Mouse (Mus musculus) embryonic fibroblast, embryonic 13.5 days (primary cell): ENCODE results near the gene Polr3g. TPM values are rescaled to one million over a fixed set of nuclear protein-coding genes. Genes with fewer than 3 reads are reported as not detected.
"Not testable (repeated sequence)": the region's sequence is repeated elsewhere in the genome, so short reads cannot be mapped to it uniquely, and the experiment has no call there.

ENCODE experiments used
- H3K27ac ChIP-seq: 2 replicates; pipeline ENCODE4 v1.5.1; 2012; ENCODE audit warnings: low read length, control low read depth, inconsistent platforms; ENCODE audit not compliant: insufficient read depth
- H3K4me1 ChIP-seq: 2 replicates; pipeline ENCODE4 v1.6.1; 2011; ENCODE audit warnings: low read length; ENCODE audit not compliant: control insufficient read depth, insufficient read depth
- H3K4me3 ChIP-seq: 2 replicates; pipeline ENCODE4 v1.5.1; 2011; ENCODE audit warnings: mild to moderate bottlenecking, control low read depth, low read length; ENCODE audit not compliant: insufficient read depth
- CTCF ChIP-seq: IDR thresholded peaks from 2 replicates; pipeline ENCODE4 v1.5.1; 2011; ENCODE audit warnings: mild to moderate bottlenecking, control low read depth, low read length, moderate library complexity, borderline replicate concordance; ENCODE audit not compliant: insufficient read depth
- POLR2A ChIP-seq: IDR thresholded peaks from 2 replicates; pipeline ENCODE4 v1.6.1; 2011; ENCODE audit warnings: low read depth, mild to moderate bottlenecking, control low read depth, low read length, moderate library complexity
- polyA plus RNA-seq: library from polyadenylated mRNA; stranded (reverse); fragments of >200 nt; gene quantifications from 2 replicates; pipeline ENCODE4 v1.2.4, GENCODE M21; 2011; ENCODE audit warnings: low read depth; ENCODE audit not compliant: missing spikeins, insufficient read length

Polr3g gene
- polyA plus RNA-seq, 1 experiment, result 4.8 TPM

DNA sequence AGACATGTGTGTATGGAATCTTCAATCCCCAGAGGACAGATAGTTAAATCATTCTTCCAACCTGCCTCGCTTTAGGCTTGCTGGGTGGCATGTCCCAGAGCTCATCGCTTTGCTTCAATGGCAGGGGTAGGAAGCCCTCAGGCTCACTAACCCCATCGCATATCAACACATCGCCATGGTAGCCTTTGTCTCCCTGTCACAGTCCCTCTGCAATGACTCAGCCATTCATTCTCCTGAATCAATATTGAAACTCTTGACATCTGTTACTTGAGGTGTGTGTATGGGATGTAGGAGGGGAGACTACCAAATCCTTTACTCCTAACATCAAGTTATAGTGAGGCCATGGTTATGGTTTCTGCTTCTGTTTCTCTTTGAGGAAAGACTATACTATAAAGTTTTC is 71.2 kb downstream of the Polr3g start:
- no peak overlapping the region for H3K27ac ChIP-seq
- TF ChIP-seq CTCF (no peak), POLR2A (no peak)
- no peak overlapping the region for H3K4me3 ChIP-seq
- H3K4me1 ChIP-seq, result peaks cover 8% of the 10 kb centered on the region; the same call in 1 of the 2 replicates

DNA sequence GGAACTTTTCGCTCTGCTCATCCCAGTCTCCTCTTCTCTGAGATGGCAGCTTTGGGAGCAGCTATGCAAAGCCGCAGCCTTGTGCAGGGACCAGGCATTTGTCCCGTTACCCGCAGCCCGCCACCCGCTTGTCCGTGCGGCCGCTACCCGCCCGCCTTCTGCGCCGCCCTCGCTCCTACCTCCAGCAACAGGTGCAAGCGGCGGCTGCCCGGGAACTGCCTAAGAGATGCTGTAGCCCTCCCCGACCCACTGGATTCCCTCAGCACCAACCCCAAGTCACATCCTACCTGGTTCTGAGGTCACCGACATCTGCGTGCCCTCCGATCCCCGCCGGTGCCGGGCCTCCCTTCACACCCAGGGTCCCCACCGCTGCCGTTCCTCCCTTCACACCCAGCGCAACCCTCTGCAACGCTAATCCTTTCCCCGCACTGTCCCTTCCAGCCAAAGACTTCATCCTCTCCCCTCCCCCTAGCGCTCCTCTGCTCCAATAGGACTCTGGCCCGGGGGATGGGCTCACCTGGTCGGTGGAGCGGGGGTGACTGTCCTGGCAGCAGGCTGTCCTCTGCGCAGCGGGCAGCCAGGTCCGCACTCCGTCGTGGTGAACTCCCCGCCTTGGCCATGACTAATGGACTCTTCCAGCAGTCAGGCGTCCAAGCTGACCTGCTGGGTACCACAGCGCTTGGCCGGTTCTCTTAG is 77.9 kb downstream of the Polr3g start, which contains the start of gene Adgrv1:
TSS of gene Adgrv1 (minus strand) at position 435 of the 696 bp plus-strand sequence.
- TF ChIP-seq POLR2A, result no peak
- no peak for TF ChIP-seq CTCF
- Histone ChIP-seq H3K27ac (no peak within 1 kb of the TSS), H3K4me3 (peak within 1 kb of the TSS; percentile 58), H3K4me1 (peaks cover 3% of the 10 kb centered on the region; the same call in 1 of the 2 replicates)

DNA sequence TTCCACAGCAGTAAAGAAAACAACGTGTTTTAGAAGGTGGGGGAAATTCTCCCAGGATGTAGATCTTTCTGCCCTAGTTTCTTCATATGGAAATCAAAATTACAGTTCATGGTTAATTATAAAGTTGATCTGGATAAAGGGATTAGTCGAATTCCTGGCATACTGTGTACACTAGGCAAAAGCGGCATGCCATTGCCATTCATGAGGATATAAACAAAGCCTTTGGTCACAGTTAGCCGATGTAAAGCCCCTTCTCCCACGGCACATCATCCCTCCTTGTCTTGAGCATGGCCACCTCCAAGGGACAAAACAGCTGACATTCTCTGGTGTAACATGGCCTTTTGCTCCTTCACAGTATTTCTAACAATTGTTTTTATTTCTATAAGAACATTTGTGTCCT is 80.2 kb downstream of the Polr3g start:
- Histone ChIP-seq H3K4me1 (peaks cover 3% of the 10 kb centered on the region; the same call in 1 of the 2 replicates), H3K27ac (no peak overlapping the region), H3K4me3 (no peak overlapping the region)
- TF ChIP-seq POLR2A (no peak), CTCF (no peak)

DNA sequence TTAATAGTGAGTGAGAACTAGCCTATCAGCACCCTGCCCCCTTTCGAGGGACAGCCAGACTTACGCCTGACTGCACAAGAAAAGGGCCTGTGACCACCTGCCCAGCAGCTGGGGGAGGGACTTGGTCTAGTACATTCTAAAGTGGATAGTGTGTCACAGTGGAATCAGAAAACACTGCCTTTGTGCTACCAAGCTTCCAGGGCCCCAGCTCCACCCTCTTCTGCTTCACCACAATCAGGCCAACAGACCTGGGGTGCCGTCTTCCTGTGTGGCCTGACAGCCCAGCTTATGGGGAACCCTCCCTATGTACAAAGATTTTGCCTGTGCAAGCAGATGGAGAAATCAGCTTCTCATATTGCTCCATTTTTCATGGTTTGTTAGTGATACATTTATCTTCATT is 81.4 kb downstream of the Polr3g start:
- Histone ChIP-seq H3K27ac (no peak overlapping the region), H3K4me1 (peaks cover 3% of the 10 kb centered on the region; the same call in 1 of the 2 replicates), H3K4me3 (no peak overlapping the region)
- TF ChIP-seq POLR2A (no peak), CTCF (no peak)

DNA sequence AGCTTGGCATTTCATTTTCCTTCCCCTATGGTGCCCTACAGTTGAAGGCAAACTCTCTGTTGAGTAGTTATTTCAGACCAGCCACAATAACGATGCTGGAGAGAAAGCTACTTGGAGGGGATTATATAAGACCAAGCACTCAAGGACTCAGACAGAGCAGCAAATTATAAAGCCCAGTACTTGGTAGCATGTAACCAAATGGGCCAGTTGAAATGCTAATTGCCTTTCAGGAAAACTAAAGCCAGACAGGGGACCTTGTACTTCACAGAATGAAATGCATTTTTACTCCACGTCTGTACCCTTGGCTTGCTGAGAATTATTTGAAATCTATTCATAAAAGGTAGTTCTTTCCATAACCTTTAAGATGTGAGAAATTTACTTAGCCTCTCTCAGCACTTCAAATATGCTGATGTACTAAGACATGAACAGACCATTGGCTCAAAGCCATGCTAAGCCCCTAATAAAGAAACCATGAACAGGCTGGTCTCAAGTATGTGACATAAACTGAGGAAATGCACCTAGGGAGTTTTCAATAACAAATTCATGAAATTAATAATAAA is 82.1 kb downstream of the Polr3g start:
- H3K27ac ChIP-seq, result no peak overlapping the region
- H3K4me3 ChIP-seq, result no peak overlapping the region
- no peak for TF ChIP-seq CTCF
- no peak for TF ChIP-seq POLR2A
- peaks cover 3% of the 10 kb centered on the region; the same call in 1 of the 2 replicates for H3K4me1 ChIP-seq

DNA sequence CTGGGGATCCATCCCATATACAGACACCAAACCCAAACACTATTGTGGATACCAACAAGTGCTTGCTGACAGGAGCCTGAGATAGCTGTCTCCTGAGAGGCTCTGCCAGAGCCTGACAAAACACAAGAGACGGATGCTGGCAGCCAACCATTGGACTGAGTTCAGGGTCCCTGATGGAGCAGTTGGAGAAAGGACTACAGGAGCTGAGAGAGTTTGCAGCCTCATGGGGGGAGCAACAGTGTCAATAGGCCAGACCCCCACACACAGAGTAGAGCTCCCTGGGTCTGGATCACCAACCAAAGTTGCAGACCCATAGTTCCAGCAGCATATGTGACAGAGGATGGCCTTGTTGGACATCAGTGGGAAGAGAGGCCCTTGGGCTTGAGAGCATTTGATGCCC is 83.0 kb downstream of the Polr3g start:
- H3K4me1 ChIP-seq, H3K27ac ChIP-seq, H3K4me3 ChIP-seq: not testable (repeated sequence)

Other genes starting within 250 kb of the Polr3g start
- gene Adgrv1, start 77.9 kb downstream of the Polr3g start, polyA plus RNA-seq, result 0.13 and 0.81 TPM in 2 replicates
- 23.0 and 28.9 TPM in 2 replicates for gene Lysmd3, start 53.4 kb downstream of the Polr3g start, polyA plus RNA-seq
- gene Mblac2, start 328 bp upstream of the Polr3g start, polyA plus RNA-seq, result 3.0 and 3.2 TPM in 2 replicates
- 134 and 135 TPM in 2 replicates for gene Cetn3, start 72.1 kb upstream of the Polr3g start, polyA plus RNA-seq